ENCODE assay signal across 8 mouse cellular contexts in genomic region chr3:52069304-52070162, GRCm38 (mm10). TPM values are rescaled to one million over a fixed set of nuclear protein-coding genes. Genes with fewer than 3 reads are reported as not detected.
DNase-seq lines count a peak whose midpoint lies in the region; ATAC-seq lines count a peak whose summit lies in the region.

No protein-coding gene starts in this region.

- DNase-seq in CD8-positive naive resting alpha-beta T cell, adult 2 months (ENCODE audit: low read depth in 2 of 2, low spot score in 2 of 2) = peak; percentile 59 to 67
- peak; percentile 78 for DNase-seq in forebrain, embryonic 14.5 days (ENCODE audit: low spot score)
- peak; percentile 76 to 77 for DNase-seq in heart, postnatal 10 days
- DNase-seq in kidney, postnatal 4 days = peak; percentile 71 to 82
- peak; percentile 80 to 84 for DNase-seq in lung, adult 18-20 months
- DNase-seq in thymus, postnatal 0 days (ENCODE audit: low spot score) = peak; percentile 81

- ATAC-seq in forebrain, embryonic 14.5 days = peak; percentile 74; the same call in 1 of the 2 replicates
- peak; percentile 86 for ATAC-seq in neural tube, embryonic 13.5 days (ENCODE audit: low read depth)

- H3K9me3 ChIP-seq in forebrain, embryonic 14.5 days (replicated peaks; ENCODE audit: control insufficient read depth, low read length) = no peaks in the 10 kb centered on the region
- no peaks in the 10 kb centered on the region for H3K9me3 ChIP-seq in neural tube, embryonic 13.5 days

- H3K27me3 ChIP-seq in forebrain, embryonic 14.5 days (replicated peaks; ENCODE audit: control insufficient read depth, insufficient read depth, low read length) = no peaks in the 10 kb centered on the region
- no peaks in the 10 kb centered on the region for H3K27me3 ChIP-seq in neural tube, embryonic 13.5 days

- peak overlapping the region; percentile 52 for H3K4me2 ChIP-seq in forebrain, embryonic 14.5 days (ENCODE audit: low read length)
- H3K4me2 ChIP-seq in neural tube, embryonic 13.5 days = peak overlapping the region; percentile 58

- H3K4me1 ChIP-seq in brown adipose tissue, adult 24 weeks (ENCODE audit: control insufficient read depth, insufficient read depth, insufficient read length, low read length) = no peaks in the 10 kb centered on the region
- peaks cover 25% of the 10 kb centered on the region for H3K4me1 ChIP-seq in forebrain, embryonic 14.5 days (ENCODE audit: control insufficient read depth, insufficient read depth, low read length)
- peaks cover 44% of the 10 kb centered on the region for H3K4me1 ChIP-seq in neural tube, embryonic 13.5 days (replicated peaks)

- peak overlapping the region; percentile 56 for H3K9ac ChIP-seq in forebrain, embryonic 14.5 days (ENCODE audit: low read length)
- peak overlapping the region; percentile 66 for H3K9ac ChIP-seq in neural tube, embryonic 13.5 days

- no peaks in the 10 kb centered on the region for H3K36me3 ChIP-seq in forebrain, embryonic 14.5 days (ENCODE audit: control insufficient read depth, insufficient read depth, low read length)
- H3K36me3 ChIP-seq in neural tube, embryonic 13.5 days = no peaks in the 10 kb centered on the region

- intact Hi-C loops in heart, postnatal 10 days (cut with DNase I) = no loop called here

- H3K27ac ChIP-seq in brown adipose tissue, adult 24 weeks (replicated peaks; ENCODE audit: low read depth, low read length) = 0 out of 2 replicates have a peak overlapping the region, but pooled peaks have one; percentile 20
- H3K27ac ChIP-seq in forebrain, embryonic 14.5 days (ENCODE audit: low read depth, low read length) = no peak overlapping the region
- H3K27ac ChIP-seq in neural tube, embryonic 13.5 days (replicated peaks) = peak overlapping the region; percentile 79

- WGBS in forebrain, embryonic 14.5 days = 8% methylated on average over 25 of the region's 25 CpGs
- 11% methylated on average over 25 of the region's 25 CpGs for WGBS in neural tube, embryonic 13.5 days

- H3K4me3 ChIP-seq in brown adipose tissue, adult 24 weeks (ENCODE audit: insufficient read depth, low read depth, low read length) = peak overlapping the region; percentile 61
- peak overlapping the region; percentile 23 for H3K4me3 ChIP-seq in forebrain, embryonic 14.5 days (ENCODE audit: low read depth, low read length)
- peak overlapping the region; percentile 33 for H3K4me3 ChIP-seq in neural tube, embryonic 13.5 days

RNA-seq across cellular contexts. Expression of gene Maml3, which starts 35.3 kb away (rescaled TPM):
- 0.58 and 1.0 TPM in 2 replicates for polyA plus RNA-seq in brown adipose tissue, adult 24 weeks (2012; ENCODE audit: insufficient read depth, insufficient read length, missing spikeins)
- polyA plus RNA-seq in forebrain, embryonic 14.5 days (2014; fragmentation: Nextera tagmentation; extraction: Ambion mirVana) = 3.5 and 4.2 TPM in 2 replicates
- 1 to 10 TPM; 5.4 to 5.6 TPM for total RNA-seq in heart, postnatal 10 days (2021)
- 8.5 and 8.6 TPM in 2 replicates for polyA plus RNA-seq in neural tube, embryonic 13.5 days (2015; fragmentation: Nextera tagmentation; extraction: Ambion mirVana)
- polyA plus RNA-seq in thymus, postnatal 0 days (2015; fragmentation: Nextera tagmentation; extraction: Ambion mirVana) = 1.7 and 2.6 TPM in 2 replicates
